Mouse (Mus musculus) thymus, adult 2 months (tissue): ENCODE results near the gene Akt3.

ENCODE experiments used
- CTCF ChIP-seq: fragments of 200-500 bp; IDR thresholded peaks from 2 replicates; pipeline ENCODE4 v1.5.1; 2012; ENCODE audit warnings: mild to moderate bottlenecking, control low read depth, low read length, moderate library complexity, borderline replicate concordance; ENCODE audit not compliant: control insufficient read depth, poor library complexity, insufficient read depth; ENCODE audit errors: extremely low read depth
- POLR2A ChIP-seq: fragments of 200-500 bp; IDR thresholded peaks from 2 replicates; pipeline ENCODE4 v1.6.1; 2012; ENCODE audit warnings: mild to moderate bottlenecking, low read length, control low read depth, moderate library complexity; ENCODE audit not compliant: control insufficient read depth, poor library complexity, insufficient read depth; ENCODE audit errors: extremely low read depth

- TF ChIP-seq CTCF: no peak
- TF ChIP-seq POLR2A: no peak
Observed at GRCm38 (mm10) chr1:177019668-177020067, 238.3 kb downstream of the Akt3 start.
